Mouse (Mus musculus): ENCODE results near the gene Nrbf2. TPM values are rescaled to one million over a fixed set of nuclear protein-coding genes. Genes with fewer than 3 reads are reported as not detected.

Nrbf2 gene
- polyA plus RNA-seq, 1 experiment, result 3.0 TPM

DNA sequence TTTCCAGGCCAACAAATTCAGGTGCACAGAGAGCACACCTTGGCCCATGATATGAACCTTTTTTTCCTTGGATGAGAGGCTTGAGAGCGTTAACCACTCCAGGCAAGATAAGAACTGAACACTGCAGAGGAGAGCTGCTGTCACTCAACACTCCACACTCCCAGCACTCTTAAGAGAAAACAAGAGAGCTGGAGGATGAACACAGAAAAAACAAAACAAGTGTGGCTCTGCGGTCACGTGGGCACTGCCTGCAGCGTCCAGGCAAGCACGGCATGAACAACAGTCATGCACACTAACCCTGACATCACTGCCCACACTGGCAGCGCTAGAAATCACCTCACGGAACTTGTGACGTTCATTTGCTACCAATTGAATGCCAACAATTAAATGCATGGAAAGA is 3.3 kb downstream of the Nrbf2 start:
- H3K27me3 ChIP-seq (ENCODE audit: control insufficient read depth, insufficient read depth, low read length), result no peaks in the 10 kb centered on the region
- TF ChIP-seq POLR2A (IDR thresholded peaks at IDR 0.05; ENCODE audit: control insufficient read depth, low read depth, low read length), result no peak
- no peak for TF ChIP-seq CTCF (IDR thresholded peaks at IDR 0.05; ENCODE audit: control insufficient read depth, insufficient read depth, insufficient replicate concordance, low read depth, low read length)
- H3K4me3 ChIP-seq (ENCODE audit: control insufficient read depth, low read depth, low read length), result no peak overlapping the region
- H3K4me1 ChIP-seq (ENCODE audit: control insufficient read depth, insufficient read depth, low read length), result peaks cover 7% of the 10 kb centered on the region
- H3K27ac ChIP-seq (ENCODE audit: control insufficient read depth, insufficient read depth, low read depth, low read length), result no peak overlapping the region
- no peaks in the 10 kb centered on the region for H3K36me3 ChIP-seq (ENCODE audit: control insufficient read depth, insufficient read depth, low read length)

DNA sequence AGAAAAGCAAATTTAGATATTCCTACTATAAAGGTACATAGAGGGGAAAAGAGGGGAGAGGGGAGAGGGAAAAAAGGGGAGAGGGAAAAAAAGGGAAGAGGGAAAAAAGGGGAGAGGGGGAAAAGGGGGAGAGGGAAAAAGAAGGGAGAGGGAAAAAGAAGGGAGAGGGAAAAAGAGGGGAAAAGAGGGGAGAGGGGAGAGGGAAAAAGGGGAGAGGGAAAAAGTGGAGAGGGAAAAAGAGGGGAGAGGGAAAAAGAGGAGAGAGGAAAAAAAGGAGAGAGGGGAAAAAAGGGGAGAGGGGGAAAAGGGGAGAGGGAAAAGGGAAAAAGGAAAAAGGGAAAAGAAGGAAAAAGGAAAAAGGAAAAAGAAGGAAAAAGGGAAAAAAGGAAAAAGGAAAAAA is 9.2 kb downstream of the Nrbf2 start:
- H3K27ac ChIP-seq (ENCODE audit: control insufficient read depth, insufficient read depth, low read depth, low read length), result no peak overlapping the region
- H3K4me3 ChIP-seq (ENCODE audit: control insufficient read depth, low read depth, low read length), result no peak overlapping the region
- TF ChIP-seq POLR2A (IDR thresholded peaks at IDR 0.05; ENCODE audit: control insufficient read depth, low read depth, low read length) (no peak), CTCF (IDR thresholded peaks at IDR 0.05; ENCODE audit: control insufficient read depth, insufficient read depth, insufficient replicate concordance, low read depth, low read length) (no peak)
- H3K27me3 ChIP-seq (ENCODE audit: control insufficient read depth, insufficient read depth, low read length), result no peaks in the 10 kb centered on the region
- no peaks in the 10 kb centered on the region for H3K4me1 ChIP-seq (ENCODE audit: control insufficient read depth, insufficient read depth, low read length)
- H3K36me3 ChIP-seq (ENCODE audit: control insufficient read depth, insufficient read depth, low read length), result no peaks in the 10 kb centered on the region

DNA sequence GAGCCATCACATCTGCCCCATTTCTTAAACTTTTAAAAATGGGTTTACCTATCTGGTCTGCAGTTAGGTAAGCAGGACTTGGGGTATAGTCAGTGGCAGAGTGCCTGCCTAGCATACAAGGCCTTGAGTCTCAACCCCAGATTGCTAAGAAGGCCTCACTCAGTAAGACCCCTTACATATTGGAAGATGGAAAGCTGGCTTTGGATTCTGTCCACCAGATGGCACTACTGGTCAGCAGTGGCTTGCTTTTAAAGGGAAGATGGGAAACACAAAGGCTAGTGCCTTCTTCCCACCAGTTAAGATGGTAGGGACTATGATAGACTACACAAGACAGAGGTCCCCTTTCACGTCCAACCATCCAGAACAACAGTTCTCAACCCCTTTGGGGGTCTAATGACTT is 20.3 kb downstream of the Nrbf2 start:
- no peaks in the 10 kb centered on the region for H3K27me3 ChIP-seq (ENCODE audit: control insufficient read depth, insufficient read depth, low read length)
- H3K36me3 ChIP-seq (ENCODE audit: control insufficient read depth, insufficient read depth, low read length), result no peaks in the 10 kb centered on the region; the same call in 1 of the 2 replicates
- TF ChIP-seq POLR2A (IDR thresholded peaks at IDR 0.05; ENCODE audit: control insufficient read depth, low read depth, low read length), result no peak
- no peak for TF ChIP-seq CTCF (IDR thresholded peaks at IDR 0.05; ENCODE audit: control insufficient read depth, insufficient read depth, insufficient replicate concordance, low read depth, low read length)
- no peaks in the 10 kb centered on the region for H3K4me1 ChIP-seq (ENCODE audit: control insufficient read depth, insufficient read depth, low read length)
- no peak overlapping the region for H3K4me3 ChIP-seq (ENCODE audit: control insufficient read depth, low read depth, low read length)
- H3K27ac ChIP-seq (ENCODE audit: control insufficient read depth, insufficient read depth, low read depth, low read length), result no peak overlapping the region

DNA sequence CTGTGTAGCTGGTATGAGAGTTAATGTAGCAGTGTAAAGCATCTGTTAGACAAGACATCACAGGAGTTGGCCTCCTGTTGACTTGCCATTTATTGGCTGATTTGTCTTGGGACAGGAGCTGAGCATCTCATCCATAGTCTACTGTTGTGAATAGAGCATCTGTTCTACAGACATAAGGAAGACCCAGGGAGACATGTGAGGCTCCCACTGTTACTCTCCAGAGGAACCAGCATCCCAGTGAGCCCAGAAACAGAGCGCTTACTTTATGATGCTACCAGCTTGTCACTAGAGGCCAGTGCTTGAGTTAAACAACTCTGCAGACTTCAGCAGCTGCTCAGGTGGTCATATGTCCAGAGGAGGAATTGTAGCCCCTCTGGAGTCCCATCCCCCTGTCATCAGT is 32.0 kb downstream of the Nrbf2 start:
- no peak overlapping the region for H3K4me3 ChIP-seq (ENCODE audit: control insufficient read depth, low read depth, low read length)
- H3K27me3 ChIP-seq (ENCODE audit: control insufficient read depth, insufficient read depth, low read length), result no peaks in the 10 kb centered on the region
- H3K36me3 ChIP-seq (ENCODE audit: control insufficient read depth, insufficient read depth, low read length), result no peaks in the 10 kb centered on the region
- H3K27ac ChIP-seq (ENCODE audit: control insufficient read depth, insufficient read depth, low read depth, low read length), result no peak overlapping the region
- H3K4me1 ChIP-seq (ENCODE audit: control insufficient read depth, insufficient read depth, low read length), result no peaks in the 10 kb centered on the region
- no peak for TF ChIP-seq CTCF (IDR thresholded peaks at IDR 0.05; ENCODE audit: control insufficient read depth, insufficient read depth, insufficient replicate concordance, low read depth, low read length)
- TF ChIP-seq POLR2A (IDR thresholded peaks at IDR 0.05; ENCODE audit: control insufficient read depth, low read depth, low read length), result no peak

DNA sequence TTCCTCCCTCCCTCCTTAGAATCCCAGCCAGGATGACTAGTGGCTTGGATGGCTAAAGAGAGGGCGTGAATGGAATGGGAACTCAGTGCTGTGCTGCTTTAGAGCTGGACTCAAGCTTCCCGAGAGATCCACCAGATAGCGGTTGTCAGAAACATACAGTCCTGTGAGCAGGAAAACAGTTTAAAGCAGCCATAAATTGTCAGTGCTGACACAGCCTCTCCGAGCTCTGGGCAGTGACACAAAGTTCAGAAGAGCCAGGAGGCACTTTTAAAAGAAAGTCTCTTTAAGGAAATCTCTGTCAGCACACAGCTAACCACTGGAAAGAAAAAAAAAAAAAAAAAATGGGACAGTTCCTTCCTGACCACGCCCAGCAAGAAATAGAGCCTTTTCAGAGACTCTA is 32.8 kb downstream of the Nrbf2 start:
- H3K36me3 ChIP-seq (ENCODE audit: control insufficient read depth, insufficient read depth, low read length), result no peaks in the 10 kb centered on the region
- H3K4me1 ChIP-seq (ENCODE audit: control insufficient read depth, insufficient read depth, low read length), result no peaks in the 10 kb centered on the region
- no peak overlapping the region for H3K4me3 ChIP-seq (ENCODE audit: control insufficient read depth, low read depth, low read length)
- TF ChIP-seq CTCF (IDR thresholded peaks at IDR 0.05; ENCODE audit: control insufficient read depth, insufficient read depth, insufficient replicate concordance, low read depth, low read length) (no peak), POLR2A (IDR thresholded peaks at IDR 0.05; ENCODE audit: control insufficient read depth, low read depth, low read length) (no peak)
- no peaks in the 10 kb centered on the region for H3K27me3 ChIP-seq (ENCODE audit: control insufficient read depth, insufficient read depth, low read length)
- H3K27ac ChIP-seq (ENCODE audit: control insufficient read depth, insufficient read depth, low read depth, low read length), result no peak overlapping the region

DNA sequence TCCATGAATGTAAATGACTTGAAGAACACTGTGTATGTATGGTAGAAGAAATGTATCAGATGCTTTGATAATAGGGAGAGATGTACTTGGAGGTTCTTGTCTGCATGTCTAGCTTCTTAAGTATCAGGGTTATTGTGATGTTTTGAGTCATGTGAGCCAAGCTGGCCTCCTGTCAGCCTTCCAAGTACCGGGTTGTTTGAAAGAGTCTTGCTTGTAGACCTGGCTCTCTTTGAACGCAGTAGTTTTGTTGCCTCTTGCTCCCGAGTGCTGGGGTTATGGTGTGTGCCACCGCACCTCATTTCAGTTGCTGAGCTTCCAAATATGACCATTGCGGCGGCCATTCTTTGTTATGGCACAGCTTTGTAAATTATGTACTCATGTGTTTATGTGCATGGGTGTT is 34.3 kb downstream of the Nrbf2 start:
- Histone ChIP-seq H3K4me3 (ENCODE audit: control insufficient read depth, low read depth, low read length) (no peak overlapping the region), H3K27me3 (ENCODE audit: control insufficient read depth, insufficient read depth, low read length) (no peaks in the 10 kb centered on the region), H3K4me1 (ENCODE audit: control insufficient read depth, insufficient read depth, low read length) (no peaks in the 10 kb centered on the region), H3K27ac (ENCODE audit: control insufficient read depth, insufficient read depth, low read depth, low read length) (no peak overlapping the region), H3K36me3 (ENCODE audit: control insufficient read depth, insufficient read depth, low read length) (no peaks in the 10 kb centered on the region; the same call in none of the 2 replicates)
- TF ChIP-seq POLR2A (IDR thresholded peaks at IDR 0.05; ENCODE audit: control insufficient read depth, low read depth, low read length) (no peak), CTCF (IDR thresholded peaks at IDR 0.05; ENCODE audit: control insufficient read depth, insufficient read depth, insufficient replicate concordance, low read depth, low read length) (no peak)

DNA sequence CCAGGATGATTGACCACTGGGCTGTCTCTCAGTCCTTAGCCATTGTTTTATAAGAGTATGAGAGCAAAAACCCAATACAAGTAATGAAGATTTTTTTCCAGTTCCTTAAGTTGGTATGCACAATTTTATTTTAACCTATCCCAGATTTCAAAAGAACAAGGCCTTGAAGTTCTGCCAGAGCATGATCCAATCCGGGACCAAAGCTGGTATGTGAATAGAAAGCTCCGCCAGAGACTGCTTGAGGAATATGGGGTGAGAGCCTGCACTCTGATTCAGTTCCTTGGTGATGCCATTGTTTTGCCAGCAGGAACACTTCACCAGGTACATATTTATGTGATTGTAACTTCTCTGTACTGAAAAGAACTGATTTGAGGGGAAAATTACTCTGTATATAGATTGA is 35.6 kb downstream of the Nrbf2 start:
- Histone ChIP-seq H3K4me3 (ENCODE audit: control insufficient read depth, low read depth, low read length) (no peak overlapping the region), H3K27ac (ENCODE audit: control insufficient read depth, insufficient read depth, low read depth, low read length) (no peak overlapping the region), H3K4me1 (ENCODE audit: control insufficient read depth, insufficient read depth, low read length) (no peaks in the 10 kb centered on the region), H3K36me3 (ENCODE audit: control insufficient read depth, insufficient read depth, low read length) (no peaks in the 10 kb centered on the region; the same call in none of the 2 replicates), H3K27me3 (ENCODE audit: control insufficient read depth, insufficient read depth, low read length) (no peaks in the 10 kb centered on the region)
- TF ChIP-seq POLR2A (IDR thresholded peaks at IDR 0.05; ENCODE audit: control insufficient read depth, low read depth, low read length) (no peak), CTCF (IDR thresholded peaks at IDR 0.05; ENCODE audit: control insufficient read depth, insufficient read depth, insufficient replicate concordance, low read depth, low read length) (no peak)

DNA sequence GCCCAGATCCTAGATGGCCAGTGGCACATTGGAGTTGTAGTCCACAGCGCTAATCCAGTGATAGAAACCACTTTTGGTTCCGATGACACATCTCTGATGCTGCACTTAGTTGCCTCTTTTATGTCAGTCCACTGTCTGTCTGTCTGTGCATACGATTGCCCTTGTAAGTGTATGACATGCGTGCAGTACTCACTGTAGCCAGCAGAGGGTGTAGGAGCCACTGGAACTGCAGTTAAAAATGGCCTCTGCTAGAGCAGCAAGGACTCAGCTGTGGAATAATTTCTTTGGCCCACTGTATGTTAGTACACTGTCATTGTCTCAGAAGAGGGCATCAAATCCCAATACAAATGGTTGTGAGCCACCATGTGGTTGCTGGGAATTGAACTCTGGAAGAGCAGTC is 38.0 kb downstream of the Nrbf2 start:
- no peaks in the 10 kb centered on the region; the same call in none of the 2 replicates for H3K36me3 ChIP-seq (ENCODE audit: control insufficient read depth, insufficient read depth, low read length)

More for the DNA sequence above, 38.0 kb downstream of the Nrbf2 start:
- H3K4me3 ChIP-seq (ENCODE audit: control insufficient read depth, low read depth, low read length), result no peak overlapping the region
- peak; percentile 42; the same call in 1 of the 2 replicates for TF ChIP-seq CTCF (IDR thresholded peaks at IDR 0.05; ENCODE audit: control insufficient read depth, insufficient read depth, insufficient replicate concordance, low read depth, low read length)
- TF ChIP-seq POLR2A (IDR thresholded peaks at IDR 0.05; ENCODE audit: control insufficient read depth, low read depth, low read length), result no peak
- H3K27me3 ChIP-seq (ENCODE audit: control insufficient read depth, insufficient read depth, low read length), result no peaks in the 10 kb centered on the region
- H3K4me1 ChIP-seq (ENCODE audit: control insufficient read depth, insufficient read depth, low read length), result no peaks in the 10 kb centered on the region
- no peak overlapping the region for H3K27ac ChIP-seq (ENCODE audit: control insufficient read depth, insufficient read depth, low read depth, low read length)
